ENCODE assay signal across 24 mouse cellular contexts in genomic region chr11:119497451-119497850, GRCm38 (mm10). TPM values are rescaled to one million over a fixed set of nuclear protein-coding genes. Genes with fewer than 3 reads are reported as not detected.
A peak's percentile ranks its signal among the peaks of the same experiment; 100 is the strongest.
DNase-seq lines count a peak whose midpoint lies in the region; ATAC-seq and TF ChIP-seq lines count a peak whose summit lies in the region.
"Had no signal": no experiment of that assay in that cellular context is flagged by ENCODE, and none has a peak within 500 bp of the region (broad histone marks: within the 10 kb centered on the region; RNA-seq: fewer than 3 reads in every experiment).

No protein-coding gene starts in this region.

- H3K4me2 ChIP-seq in stomach, postnatal 0 days (replicated peaks; ENCODE audit: low read depth), result no peak overlapping the region
- H3K4me2 ChIP-seq: embryonic facial prominence, embryonic 13.5 days; forebrain, embryonic 12.5 days; heart, embryonic 15.5 days; hindbrain, embryonic 15.5 days had no signal

- H3K27ac ChIP-seq in stomach, postnatal 0 days (replicated peaks), result no peak overlapping the region
- H3K27ac ChIP-seq: embryonic facial prominence, embryonic 13.5 days; forebrain, embryonic 12.5 days; heart, embryonic 10.5 days; heart, embryonic 15.5 days; hindbrain, embryonic 10.5 days; hindbrain, embryonic 15.5 days had no signal

- H3K36me3 ChIP-seq in stomach, postnatal 0 days (ENCODE audit: control insufficient read depth, insufficient read depth, low read length), result 0 out of 2 replicates have a peak, but pooled peaks cover 9% of the 10 kb centered on the region
- H3K36me3 ChIP-seq: hindbrain, embryonic 15.5 days had no signal

- H3K27me3 ChIP-seq in stomach, postnatal 0 days (ENCODE audit: control insufficient read depth, insufficient read depth, low read length), result no peaks in the 10 kb centered on the region
- H3K27me3 ChIP-seq: embryonic facial prominence, embryonic 13.5 days; forebrain, embryonic 12.5 days; heart, embryonic 15.5 days; hindbrain, embryonic 15.5 days had no signal

- no peak overlapping the region for H3K4me3 ChIP-seq in stomach, postnatal 0 days (ENCODE audit: low read depth, low read length)
- H3K4me3 ChIP-seq: embryonic facial prominence, embryonic 13.5 days; forebrain, embryonic 12.5 days; heart, embryonic 10.5 days; heart, embryonic 15.5 days; hindbrain, embryonic 10.5 days; hindbrain, embryonic 15.5 days had no signal

- 68% methylated on average over 4 of the region's 4 CpGs for WGBS in stomach, postnatal 0 days

- ATAC-seq in cerebellum, adult (ENCODE audit: insufficient number of reproducible peaks, low FRiP score, low TSS enrichment), result no peak
- no peak for ATAC-seq in stomach, postnatal 0 days (ENCODE audit: low FRiP score, low TSS enrichment)
- ATAC-seq: CD4-positive, CD25-positive, alpha-beta regulatory T cell, adult 4 months; forebrain, embryonic 16.5 days; inflammation-experienced regulatory T-cells, adult 6 months; intestine, postnatal 0 days had no signal

- TF ChIP-seq CTCF in stomach, postnatal 0 days (IDR thresholded peaks at IDR 0.05; ENCODE audit: low read depth), result no peak

- no peak for TF ChIP-seq EP300 in stomach, postnatal 0 days (optimal IDR thresholded peaks at IDR 0.05)

- DNase-seq in cerebellum, adult 11 months, result peak; percentile 35
- DNase-seq in brain, adult 2 months (ENCODE audit: low read depth, low spot score), result peak; percentile 88
- peak; percentile 68 for DNase-seq in cerebellum, adult 9-10 months
- peak; percentile 55 to 60 for DNase-seq in cerebellum, postnatal 36 days
- DNase-seq in embryo, embryonic 9.5 days (ENCODE audit: extremely low spot score), result no peak
- DNase-seq in stomach, postnatal 0 days (ENCODE audit: low spot score), result no peak
- DNase-seq: adrenal gland, adult 8-10 months; B cell, adult 2 months; gastrocnemius, postnatal 10 days; heart, adult 18-20 months; heart, postnatal 14 days; kidney, adult 8-10 months had no signal

- no peaks in the 10 kb centered on the region for H3K4me1 ChIP-seq in stomach, postnatal 0 days (replicated peaks; ENCODE audit: control insufficient read depth, insufficient read depth)

- no peaks in the 10 kb centered on the region for H3K9me3 ChIP-seq in stomach, postnatal 0 days (ENCODE audit: control insufficient read depth, low read length)
- H3K9me3 ChIP-seq: embryonic facial prominence, embryonic 13.5 days; forebrain, embryonic 12.5 days; G1E; heart, embryonic 10.5 days; heart, embryonic 15.5 days; hindbrain, embryonic 10.5 days; hindbrain, embryonic 15.5 days had no signal

- no peak overlapping the region for H3K9ac ChIP-seq in stomach, postnatal 0 days (ENCODE audit: low read length)
- H3K9ac ChIP-seq: embryonic facial prominence, embryonic 13.5 days; forebrain, embryonic 12.5 days; heart, embryonic 15.5 days; hindbrain, embryonic 15.5 days had no signal

RNA-seq across cellular contexts. Expression of gene Endov, which starts 6.3 kb away (rescaled TPM):
- 9.2 and 12.8 TPM in 2 replicates for polyA plus RNA-seq in stomach, postnatal 0 days (2015; fragmentation: Nextera tagmentation; extraction: Ambion mirVana)

RNA-seq across cellular contexts. Expression of gene Nptx1, which starts 50.1 kb away (rescaled TPM):
- 0.13 and 0.16 TPM in 2 replicates for polyA plus RNA-seq in stomach, postnatal 0 days (2015; fragmentation: Nextera tagmentation; extraction: Ambion mirVana)
- polyA plus RNA-seq: CD4-positive, CD25-positive, alpha-beta regulatory T cell, adult 4 months; G1E; inflammation-experienced regulatory T-cells, adult 6 months had no signal

Comparison
In these comparisons a context has a peak if more than half of its experiments do, and no peak if none do; other contexts are left out.
1. DNase-seq: peak in cerebellum, adult 11 months (single experiment), brain, adult 2 months (single experiment), cerebellum, adult 9-10 months (single experiment) and cerebellum, postnatal 36 days (2 of 2); none in embryo, embryonic 9.5 days (single experiment) and stomach, postnatal 0 days (single experiment).